Mouse (Mus musculus) lung, postnatal 0 days (tissue): Measurements from ENCODE around the gene 4930451I11Rik.

Source experiments
- CTCF ChIP-seq: IDR thresholded peaks from 2 replicates; pipeline ENCODE4 v1.5.1; 2016; ENCODE audit warnings: antibody characterized with exemption, mild to moderate bottlenecking
- EP300 ChIP-seq: IDR thresholded peaks from 2 replicates; pipeline ENCODE4 v1.6.1; 2016; ENCODE audit warnings: antibody characterized with exemption, mild to moderate bottlenecking, control low read depth

DNA sequence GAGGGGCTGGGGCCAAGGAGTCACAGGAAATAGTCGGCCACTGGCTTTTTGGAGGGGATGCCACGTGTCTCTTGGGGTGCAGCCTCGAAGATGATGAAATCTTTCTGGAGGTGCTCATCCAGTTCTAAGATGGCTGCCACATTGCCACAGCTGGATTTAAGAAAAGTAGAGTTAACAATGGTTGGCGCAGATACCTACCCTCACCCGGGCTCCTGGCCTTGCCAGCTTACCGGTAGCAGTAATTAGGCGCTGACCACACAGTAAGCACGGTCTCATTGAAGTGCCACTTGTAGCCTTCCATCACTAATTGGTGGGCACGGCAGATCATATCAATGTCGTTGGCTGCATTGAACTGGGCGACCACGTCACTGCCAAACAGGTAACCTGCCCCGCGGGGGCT, 45.3 kb downstream of the 4930451I11Rik start:
- TF ChIP-seq CTCF (no peak), EP300 (no peak)
